Mouse (Mus musculus): ENCODE measurements around the gene Myt1l.

DNA sequence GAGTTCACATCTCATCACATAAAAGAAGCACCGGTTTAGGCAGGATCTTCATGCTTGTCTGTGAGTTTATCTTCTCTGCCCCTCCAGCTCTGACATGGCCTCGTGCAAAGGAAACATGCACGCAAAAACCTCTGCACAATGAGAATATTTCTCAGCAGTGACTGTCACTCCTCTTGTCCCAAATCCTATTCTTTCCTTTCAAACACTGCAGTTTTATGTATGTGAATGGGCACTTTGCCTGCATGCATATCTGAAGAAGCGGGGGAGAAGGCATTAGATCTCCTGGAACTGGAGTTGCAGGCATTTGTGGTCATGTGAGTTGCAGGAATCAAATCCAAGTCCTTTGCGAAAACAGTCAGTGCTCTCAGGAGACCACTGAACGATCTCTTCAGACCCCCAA is 73.0 kb downstream of the Myt1l start:
- no peak for TF ChIP-seq POLR2A (IDR thresholded peaks at IDR 0.05; ENCODE audit: borderline replicate concordance, low read depth, low read length)
- no peak for TF ChIP-seq CTCF (IDR thresholded peaks at IDR 0.05; ENCODE audit: low read depth, low read length)

All from bone marrow macrophage, adult 2 months (primary cell).